Mouse (Mus musculus) G1E (cell line): Measurements from ENCODE around the gene Alpl.

Experiments used
- CTCF ChIP-seq: IDR thresholded peaks from 2 replicates; pipeline ENCODE4 v1.5.1; 2012; ENCODE audit warnings: low read depth, low read length, inconsistent platforms, mixed read lengths
- GATA1 ChIP-seq: IDR thresholded peaks from 2 replicates; pipeline ENCODE4 v1.6.1; 2012; ENCODE audit warnings: borderline replicate concordance, low read length, inconsistent platforms, mixed read lengths
- POLR2AphosphoS5 ChIP-seq: IDR thresholded peaks from 2 replicates; pipeline ENCODE4 v1.6.1; 2012; ENCODE audit warnings: low read depth, low read length, inconsistent platforms; ENCODE audit not compliant: insufficient replicate concordance
- TAL1 ChIP-seq: conservative IDR thresholded peaks from 2 replicates; pipeline ENCODE4 v1.6.1; 2012; ENCODE audit warnings: low read depth, low read length, inconsistent platforms, mixed read lengths

- no peak for TF ChIP-seq CTCF
- no peak for TF ChIP-seq POLR2AphosphoS5
- no peak for TF ChIP-seq TAL1
- no peak for TF ChIP-seq GATA1
These were observed 34.2 kb upstream of the Alpl start for GRCm38 (mm10) chr4:137830380-137830779.
